Mouse (Mus musculus) liver, postnatal 0 days (tissue): ENCODE results near the gene Ntn1. TPM values are rescaled to one million over a fixed set of nuclear protein-coding genes. Genes with fewer than 3 reads are reported as not detected.

Experiments used
- ATAC-seq: fragments of 200-750 bp; cut with Nextera tagmentation; 2 replicates; pipeline ENCODE4 v1.8.0; 2017; ENCODE audit warnings: mild to moderate bottlenecking, moderate library complexity
- DNase-seq: peaks from one replicate; pipeline ENCODE4 v3.0.0-alpha.2; 2016
- H3K27ac ChIP-seq: fragments of 300-500 bp; sonication (generic); 2 replicates; pipeline ENCODE4 v1.5.1; 2014; ENCODE audit warnings: antibody characterized with exemption, moderate library complexity, mild to moderate bottlenecking, low read depth
- H3K27me3 ChIP-seq: fragments of 300-500 bp; sonication (generic); 2 replicates; pipeline ENCODE4 v1.6.1; 2014; ENCODE audit warnings: low read length, control low read depth, mixed read lengths; ENCODE audit not compliant: insufficient read depth
- H3K36me3 ChIP-seq: fragments of 300-500 bp; sonication (generic); replicated peaks from 2 replicates; pipeline ENCODE4 v1.6.1; 2014; ENCODE audit warnings: mild to moderate bottlenecking, control low read depth, low read length, moderate library complexity, mixed read lengths; ENCODE audit not compliant: insufficient read depth
- H3K4me1 ChIP-seq: fragments of 300-500 bp; sonication (generic); 2 replicates; pipeline ENCODE4 v1.6.1; 2014; ENCODE audit warnings: antibody characterized with exemption, mild to moderate bottlenecking, control low read depth; ENCODE audit not compliant: insufficient read depth
- H3K4me2 ChIP-seq: fragments of 300-500 bp; sonication (generic); 2 replicates; pipeline ENCODE4 v1.6.1; 2014; ENCODE audit warnings: low read depth, mild to moderate bottlenecking, low read length, moderate library complexity, mixed read lengths
- H3K4me3 ChIP-seq: fragments of 300-500 bp; sonication (generic); 2 replicates; pipeline ENCODE4 v1.5.1; 2014; ENCODE audit warnings: low read depth, low read length
- H3K9ac ChIP-seq: fragments of 300-500 bp; sonication (generic); replicated peaks from 2 replicates; pipeline ENCODE4 v1.6.1; 2014; ENCODE audit warnings: mild to moderate bottlenecking, moderate library complexity
- H3K9me3 ChIP-seq: fragments of 300-500 bp; sonication (generic); 2 replicates; pipeline ENCODE4 v1.6.1; 2016; ENCODE audit warnings: mild to moderate bottlenecking, control low read depth, low read length, mixed read lengths
- CTCF ChIP-seq: sonication (generic); IDR thresholded peaks from 2 replicates; pipeline ENCODE4 v1.5.1; 2016; ENCODE audit warnings: antibody characterized with exemption, low read depth
- EP300 ChIP-seq: IDR thresholded peaks from 2 replicates; pipeline ENCODE4 v1.6.1; 2016; ENCODE audit warnings: antibody characterized with exemption, low read depth, mild to moderate bottlenecking
- WGBS: fragments of 180-500 bp; shearing (Covaris S2); extraction: QIAGEN DNeasy Blood & Tissue Kit; methylation state at CpG from one replicate; pipeline ENCODE4 v1.1.7; 2014; ENCODE audit not compliant: insufficient replicate concordance; 5-methylcytosine and 5-hydroxymethylcytosine counted together
- polyA plus RNA-seq: library from polyadenylated mRNA; unstranded; fragments of >200 nt; fragmentation: Nextera tagmentation; extraction: Ambion mirVana; gene quantifications from 2 replicates; pipeline ENCODE4 v1.2.1, GENCODE M21; 2015

The Ntn1 gene
- polyA plus RNA-seq, 1 experiment from 2014 or later = 0.76 TPM

DNA sequence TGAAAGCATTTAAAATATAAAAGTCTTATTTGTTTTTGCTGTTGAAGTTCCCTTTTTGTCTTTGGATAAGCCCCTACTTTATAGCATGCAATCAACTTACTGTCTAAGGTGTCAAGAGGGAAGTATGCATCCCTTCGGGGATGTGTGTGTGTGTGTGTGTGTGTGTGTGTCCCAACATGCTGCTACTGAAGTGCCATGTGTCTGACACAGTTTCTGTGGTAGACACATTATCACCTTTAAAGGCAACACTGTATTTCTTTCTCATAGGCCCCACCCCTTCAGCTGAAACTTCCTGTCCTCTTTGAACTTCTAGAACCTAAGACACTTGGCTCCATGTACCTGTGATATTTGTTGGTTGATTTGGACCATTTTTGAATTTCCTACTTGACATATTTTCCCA is 199.6 kb downstream of the Ntn1 start:
- Histone ChIP-seq H3K36me3 (no peaks in the 10 kb centered on the region), H3K9ac (no peak overlapping the region), H3K4me3 (no peak overlapping the region), H3K4me2 (no peak overlapping the region), H3K27ac (peak overlapping the region; percentile 61), H3K27me3 (no peaks in the 10 kb centered on the region), H3K4me1 (peaks cover 11% of the 10 kb centered on the region), H3K9me3 (no peaks in the 10 kb centered on the region)
- 30% methylated on average over 1 of the region's 1 CpGs for WGBS
- TF ChIP-seq EP300 (no peak), CTCF (no peak)
- DNase-seq (no peak), ATAC-seq (no peak)

DNA sequence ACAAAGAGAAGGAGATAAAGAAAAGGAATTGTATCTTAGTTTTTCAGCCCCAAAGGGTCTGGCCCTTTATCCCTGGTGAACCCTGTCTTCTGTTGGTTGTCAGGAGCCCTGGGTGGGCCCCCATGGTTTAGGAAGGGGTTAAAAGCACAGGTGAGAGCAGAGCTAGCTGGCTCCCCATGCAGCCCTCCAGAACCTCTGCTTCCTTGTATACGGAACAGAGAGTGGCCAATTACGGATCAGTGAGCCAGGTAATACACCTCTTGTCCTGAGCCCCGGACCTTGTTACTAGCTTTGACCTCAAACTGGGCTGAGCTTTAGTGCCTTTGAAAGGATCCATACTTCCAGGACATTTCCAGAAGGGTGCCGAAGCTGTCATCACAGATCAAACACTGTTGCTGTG is 200.1 kb downstream of the Ntn1 start:
- no peak for TF ChIP-seq EP300
- no peak for TF ChIP-seq CTCF
- H3K4me3 ChIP-seq = no peak overlapping the region
- WGBS = 70% methylated on average over 4 of the region's 4 CpGs
- no peak overlapping the region for H3K4me2 ChIP-seq
- H3K9ac ChIP-seq = no peak overlapping the region
- H3K4me1 ChIP-seq = peaks cover 14% of the 10 kb centered on the region
- ATAC-seq (no peak), DNase-seq (no peak)
- no peaks in the 10 kb centered on the region for H3K27me3 ChIP-seq
- H3K27ac ChIP-seq = peak overlapping the region; percentile 61
- no peaks in the 10 kb centered on the region for H3K36me3 ChIP-seq
- H3K9me3 ChIP-seq = no peaks in the 10 kb centered on the region

DNA sequence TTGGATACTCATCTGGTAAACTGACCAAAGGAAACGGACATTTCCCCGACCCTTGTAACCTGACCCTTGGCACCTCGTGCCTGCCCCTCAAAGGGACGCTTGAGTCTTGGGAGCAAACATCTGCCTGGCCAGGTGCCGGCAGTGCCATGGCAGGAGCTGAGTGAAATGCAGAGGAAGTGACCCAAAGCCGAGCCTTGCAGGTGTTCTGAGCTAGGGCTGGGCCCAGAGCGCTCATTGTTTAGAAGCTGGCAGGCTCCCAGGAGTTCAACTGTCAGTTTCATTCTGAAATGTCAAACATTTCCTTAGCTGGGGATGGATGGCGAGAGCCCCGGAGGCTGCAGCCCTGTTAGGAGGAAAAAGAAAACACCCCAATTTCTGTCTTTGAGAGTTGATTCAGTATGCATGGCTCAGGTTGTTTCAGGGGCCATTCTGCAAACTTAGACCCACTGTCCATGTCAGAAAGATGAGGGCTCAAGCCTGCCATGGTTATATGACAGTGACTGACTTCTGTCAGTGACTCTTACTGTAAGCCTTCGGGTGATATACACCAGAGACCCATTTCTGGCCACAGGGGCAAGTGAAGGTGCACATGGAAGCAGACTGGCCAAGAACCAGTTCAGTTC is 200.7 kb downstream of the Ntn1 start:
- DNase-seq = peak; percentile 36
- Histone ChIP-seq H3K4me3 (no peak overlapping the region), H3K9me3 (no peaks in the 10 kb centered on the region), H3K36me3 (no peaks in the 10 kb centered on the region), H3K4me2 (no peak overlapping the region), H3K27me3 (no peaks in the 10 kb centered on the region), H3K4me1 (peaks cover 16% of the 10 kb centered on the region), H3K9ac (no peak overlapping the region), H3K27ac (peak overlapping the region; percentile 61)
- 38% methylated on average over 10 of the region's 10 CpGs for WGBS
- peak; percentile 51 for ATAC-seq
- TF ChIP-seq EP300 = no peak
- TF ChIP-seq CTCF = no peak

- H3K4me2 ChIP-seq = no peak overlapping the region
- no peaks in the 10 kb centered on the region for H3K9me3 ChIP-seq
- DNase-seq (no peak), ATAC-seq (no peak)
- H3K27me3 ChIP-seq = no peaks in the 10 kb centered on the region
- H3K36me3 ChIP-seq = no peaks in the 10 kb centered on the region
- no peak overlapping the region for H3K4me3 ChIP-seq
- no peak for TF ChIP-seq CTCF
- TF ChIP-seq EP300 = no peak
- 58% methylated on average over 8 of the region's 8 CpGs for WGBS
- peak overlapping the region; percentile 61 for H3K27ac ChIP-seq
- H3K9ac ChIP-seq = no peak overlapping the region
- H3K4me1 ChIP-seq = peaks cover 16% of the 10 kb centered on the region
Measured at GRCm38 (mm10) chr11:68199103-68199502, 201.5 kb downstream of the Ntn1 start.

- ATAC-seq = no peak
- WGBS = 65% methylated on average over 10 of the region's 10 CpGs
- H3K36me3 ChIP-seq = no peaks in the 10 kb centered on the region
- H3K9me3 ChIP-seq = no peaks in the 10 kb centered on the region
- H3K27ac ChIP-seq = 0 out of 2 replicates have a peak overlapping the region, but pooled peaks have one; percentile 3
- no peak for DNase-seq
- no peak for TF ChIP-seq CTCF
- no peak for TF ChIP-seq EP300
- H3K4me3 ChIP-seq = no peak overlapping the region
- no peak overlapping the region for H3K9ac ChIP-seq
- H3K4me1 ChIP-seq = peaks cover 16% of the 10 kb centered on the region
- H3K27me3 ChIP-seq = no peaks in the 10 kb centered on the region
- H3K4me2 ChIP-seq = no peak overlapping the region
Measured at GRCm38 (mm10) chr11:68198696-68199095, 201.9 kb downstream of the Ntn1 start.

DNA sequence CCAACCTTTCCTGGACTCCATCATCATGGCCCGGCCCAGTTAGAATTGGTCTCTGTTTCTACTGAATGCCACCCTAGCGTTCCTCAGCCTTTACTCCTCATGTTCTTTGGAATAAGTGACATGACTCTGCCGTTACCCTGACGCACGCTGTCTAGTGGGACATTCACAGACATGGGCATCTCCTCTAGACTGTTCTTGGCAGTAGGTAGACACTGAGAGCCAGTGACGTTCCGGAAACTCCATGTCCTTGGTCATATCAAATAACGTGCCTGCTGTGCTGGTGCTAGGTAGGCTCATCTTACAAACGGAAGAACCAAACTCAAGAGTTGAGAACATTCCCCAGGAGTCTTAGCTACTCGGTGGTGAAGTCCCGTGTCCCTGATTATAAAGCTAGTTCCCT is 203.2 kb downstream of the Ntn1 start:
- WGBS = 85% methylated on average over 11 of the region's 11 CpGs

DNA sequence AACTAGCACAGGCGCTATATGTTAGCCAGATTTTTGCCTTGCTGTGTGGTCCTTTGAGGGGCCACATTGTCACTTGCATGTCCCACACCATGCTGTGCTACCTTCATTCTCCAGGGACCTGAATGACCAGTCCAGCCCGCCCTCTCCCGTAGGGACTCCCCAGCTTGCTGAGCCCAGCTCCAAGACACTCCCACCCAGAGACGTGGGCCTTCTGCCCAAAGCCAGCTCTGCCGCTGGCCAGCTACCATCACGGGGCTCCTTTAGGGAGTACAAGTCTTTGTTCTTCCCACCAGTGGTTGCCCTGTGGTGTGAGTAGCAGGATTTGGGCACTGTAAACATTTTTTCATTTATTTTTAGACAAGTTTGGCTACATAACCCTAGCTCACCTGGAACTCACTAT is 204.1 kb downstream of the Ntn1 start:
- Histone ChIP-seq H3K27ac (no peak overlapping the region), H3K9me3 (no peaks in the 10 kb centered on the region), H3K4me1 (peaks cover 14% of the 10 kb centered on the region), H3K27me3 (no peaks in the 10 kb centered on the region), H3K4me3 (no peak overlapping the region), H3K9ac (no peak overlapping the region), H3K4me2 (no peak overlapping the region), H3K36me3 (no peaks in the 10 kb centered on the region)
- TF ChIP-seq EP300 (no peak), CTCF (no peak)
- 87% methylated on average over 6 of the region's 6 CpGs for WGBS
- DNase-seq (no peak), ATAC-seq (no peak)

More for the DNA sequence above, 203.2 kb downstream of the Ntn1 start:
- Histone ChIP-seq H3K27me3 (no peaks in the 10 kb centered on the region), H3K4me1 (peaks cover 16% of the 10 kb centered on the region), H3K27ac (no peak overlapping the region), H3K9ac (no peak overlapping the region), H3K4me2 (no peak overlapping the region), H3K4me3 (no peak overlapping the region), H3K9me3 (no peaks in the 10 kb centered on the region), H3K36me3 (no peaks in the 10 kb centered on the region)
- ATAC-seq (no peak), DNase-seq (no peak)
- TF ChIP-seq EP300 (no peak), CTCF (no peak)
